Mouse (Mus musculus): ENCODE measurements around the gene Rtn4r.

Gene Rtn4r

GRCm38 (mm10) chr16:18156579-18157350 is 29.3 kb downstream of the Rtn4r start:
- DNase-seq = no peak

- no peak for DNase-seq
These were observed 31.8 kb downstream of the Rtn4r start for GRCm38 (mm10) chr16:18159255-18159654.

DNA sequence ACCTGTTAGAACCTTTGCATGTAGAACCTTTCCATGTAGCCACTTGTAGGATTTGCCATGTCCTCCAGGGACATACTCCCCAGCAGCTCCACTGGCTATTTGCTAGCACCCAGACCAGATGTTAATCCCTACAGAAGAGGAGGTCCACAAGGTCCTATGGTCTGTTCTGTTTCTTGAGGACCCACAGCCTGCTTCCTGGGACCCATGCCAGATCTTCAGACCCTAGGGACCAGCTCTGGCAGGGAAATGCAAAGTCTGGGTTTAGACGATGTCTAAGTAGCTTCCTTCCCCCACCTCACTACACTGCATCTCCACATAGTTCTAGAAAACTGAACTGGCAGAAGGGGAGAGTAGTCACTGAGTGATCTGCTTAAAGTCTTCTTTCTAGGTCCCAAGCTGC is 32.3 kb downstream of the Rtn4r start:
- no peak for DNase-seq

DNA sequence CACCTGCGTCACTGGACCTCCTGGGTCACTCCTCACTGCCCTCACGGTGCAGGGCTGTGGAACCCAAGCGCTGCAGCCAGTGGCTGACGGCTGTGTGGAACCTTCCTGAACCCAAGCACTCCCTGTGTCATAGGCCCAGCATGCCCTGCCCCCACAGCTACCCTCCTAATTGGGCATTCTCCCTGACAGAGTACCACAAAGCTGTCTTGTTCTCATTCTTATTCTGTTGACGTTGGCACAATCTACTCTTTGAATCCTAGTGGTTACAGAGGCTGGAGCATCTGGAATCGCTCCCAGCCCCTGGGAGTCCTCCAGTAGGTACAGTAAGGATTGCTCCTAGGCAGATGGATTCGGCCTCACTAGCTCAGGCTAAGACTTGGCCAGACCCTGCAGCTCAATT is 33.1 kb downstream of the Rtn4r start:
- DNase-seq = no peak

GRCm38 (mm10) chr16:18161190-18161589 is 33.7 kb downstream of the Rtn4r start:
- no peak for DNase-seq

DNA sequence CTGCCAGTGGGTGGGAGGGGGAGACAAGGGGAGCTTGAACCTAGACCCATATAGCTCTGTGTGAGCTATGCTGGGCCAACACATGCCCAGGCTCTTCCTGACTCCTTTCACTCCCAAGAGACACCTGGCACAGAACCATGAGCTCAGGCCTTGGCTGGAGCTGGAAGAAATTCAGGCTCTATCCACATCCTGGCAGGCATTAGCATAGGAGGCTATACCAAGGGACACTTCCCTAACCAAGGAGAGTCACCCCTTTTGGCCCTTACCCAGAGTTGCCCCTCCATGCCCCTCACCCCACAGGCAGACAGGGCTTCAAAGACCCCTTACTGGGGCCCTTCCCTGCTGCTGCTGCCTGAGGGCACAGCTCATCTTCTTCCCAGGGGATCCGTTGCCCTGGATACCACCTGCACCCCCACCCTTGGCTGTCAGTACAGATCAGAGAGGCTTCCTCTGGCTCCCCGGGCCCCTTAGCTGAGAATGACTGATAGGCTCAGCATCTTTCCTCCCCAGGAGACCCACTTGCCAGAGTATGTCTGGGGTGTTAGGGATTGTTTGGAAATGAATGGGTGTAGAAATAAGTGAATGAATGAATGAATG is 37.3 kb downstream of the Rtn4r start:
- DNase-seq = no peak

DNA sequence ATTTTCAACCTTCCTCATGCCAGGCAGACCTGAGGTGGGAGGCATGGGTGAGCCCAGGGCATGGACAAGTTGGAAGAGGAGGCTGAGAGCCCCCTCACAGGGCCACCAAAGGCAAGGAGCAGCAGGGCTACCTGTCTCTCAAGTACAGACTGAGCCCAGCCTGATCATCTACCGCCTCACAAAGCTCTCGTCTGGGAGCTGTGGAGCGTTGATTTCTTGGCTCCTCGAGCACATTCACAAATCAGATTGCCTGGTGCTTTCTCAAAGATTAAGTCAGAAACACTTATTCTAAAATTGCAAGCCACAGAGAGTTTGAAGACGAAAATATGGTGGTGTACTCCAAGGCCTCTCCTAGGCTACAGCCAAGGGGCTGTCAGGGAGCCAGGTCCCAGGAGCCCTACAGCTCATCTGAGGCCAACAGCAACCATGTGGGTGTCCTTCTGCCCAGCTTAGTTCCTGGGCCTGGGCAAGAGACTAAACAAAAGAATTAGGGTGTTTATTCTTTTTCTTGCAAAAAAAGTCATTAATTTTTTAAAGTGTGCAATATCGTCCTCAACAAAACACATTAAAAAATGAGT is 39.3 kb downstream of the Rtn4r start:
- no peak for DNase-seq

DNA sequence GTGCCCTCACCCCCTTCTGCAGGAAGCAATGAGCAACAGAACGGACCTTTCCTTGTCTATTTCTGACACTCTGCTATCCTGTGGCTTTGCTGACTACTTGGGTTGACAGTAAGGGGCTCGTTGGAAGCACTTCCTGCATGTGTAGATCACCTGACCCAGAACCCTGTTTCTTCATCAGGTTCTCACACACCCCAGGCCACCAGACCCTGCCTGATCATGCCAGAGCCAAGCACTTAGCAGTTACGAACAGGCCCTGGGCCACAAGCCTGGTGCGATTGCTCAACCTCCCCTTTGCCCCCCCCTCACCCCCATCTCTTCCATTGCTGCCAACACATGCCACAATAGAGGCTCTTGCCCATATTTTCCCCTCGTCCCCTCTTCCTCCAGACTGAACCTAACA is 41.7 kb downstream of the Rtn4r start:
- no peak for DNase-seq

DNA sequence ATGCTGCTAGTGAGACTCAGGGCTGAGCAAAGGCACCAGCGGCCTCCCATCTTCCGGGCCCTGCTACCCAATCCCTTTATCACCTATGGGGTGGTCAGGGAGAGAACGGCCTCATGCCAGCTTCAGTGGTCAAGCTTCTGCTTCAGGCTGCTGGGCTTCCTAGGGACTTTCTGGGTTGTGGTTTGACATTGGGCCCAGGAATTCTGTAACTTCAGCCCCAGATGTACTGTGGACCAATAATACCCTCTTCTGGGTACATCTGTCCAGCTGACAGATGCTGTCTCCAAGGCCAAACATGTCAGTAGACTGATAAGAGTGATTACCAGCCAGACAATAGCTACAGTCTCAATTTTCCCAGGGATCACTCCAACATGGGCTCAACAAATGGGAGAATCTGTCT is 42.3 kb downstream of the Rtn4r start:
- DNase-seq = no peak

DNA sequence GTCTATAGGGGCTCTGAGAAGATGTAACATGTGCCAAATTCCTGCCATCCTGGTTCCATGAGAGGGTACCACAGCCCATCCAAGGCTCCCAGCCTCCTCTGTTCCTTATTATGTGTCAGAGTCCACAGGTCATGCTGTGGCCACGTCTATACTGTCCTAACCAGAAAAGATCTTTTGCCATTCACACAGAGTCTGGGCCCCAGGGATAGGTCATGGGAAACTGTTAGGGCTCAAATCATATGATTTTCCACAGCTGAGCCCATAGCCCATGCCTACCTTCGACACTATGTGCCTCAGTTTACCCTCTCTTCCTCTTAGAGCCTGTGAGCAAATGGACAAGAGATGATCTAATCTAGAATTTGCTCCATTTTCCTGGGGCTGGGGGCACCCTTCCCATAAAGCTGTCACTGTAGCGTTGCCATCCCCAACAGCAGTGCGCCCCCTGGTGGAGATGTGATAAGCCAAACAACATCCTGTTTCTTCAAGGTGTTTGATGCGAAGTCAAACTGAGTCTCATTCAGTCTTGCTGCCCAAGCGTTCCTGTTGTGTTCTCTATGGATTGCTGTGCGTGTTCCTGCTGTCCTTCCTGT is 44.9 kb downstream of the Rtn4r start:
- DNase-seq = peak; percentile 91 to 92

DNA sequence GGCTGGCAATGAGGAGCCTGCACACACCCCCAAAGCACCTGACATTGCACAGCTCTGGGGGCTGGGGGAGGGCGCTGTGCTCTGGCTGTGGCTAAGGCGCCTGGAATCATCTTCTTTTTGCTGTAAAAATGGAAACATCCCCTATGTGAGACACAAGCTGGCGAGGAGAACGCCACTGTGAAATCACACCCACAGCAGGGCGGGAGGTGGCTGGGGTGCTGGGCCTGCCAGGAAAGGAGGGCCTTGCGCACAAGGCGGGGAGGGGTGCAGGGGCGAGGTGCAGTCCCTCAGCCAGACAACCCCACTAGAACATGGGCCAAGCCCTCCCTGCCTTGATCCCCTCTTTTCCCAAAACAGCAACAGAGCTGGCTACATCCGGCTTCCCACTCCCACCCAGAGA is 45.8 kb downstream of the Rtn4r start:
- DNase-seq = no peak

DNA sequence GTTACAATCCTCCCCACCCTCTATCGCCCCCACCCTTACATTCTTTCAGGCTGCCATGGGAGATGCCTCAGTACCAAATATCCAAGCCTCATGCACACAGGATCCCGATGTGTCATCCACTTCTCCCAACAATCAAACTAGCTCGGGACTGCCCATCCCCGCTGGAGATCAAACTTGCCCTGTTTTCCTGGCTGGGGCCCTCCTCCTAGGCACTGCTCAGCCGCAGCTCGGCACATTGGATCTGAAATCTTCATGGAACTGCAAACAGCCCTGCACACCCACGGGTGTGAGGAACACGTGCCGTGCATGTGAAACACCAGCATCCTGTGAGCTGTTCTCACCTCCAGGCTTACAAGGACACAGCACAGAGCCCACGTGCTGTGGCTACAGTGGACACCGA is 46.3 kb downstream of the Rtn4r start:
- no peak for DNase-seq

- peak in 1 of 2 experiments; percentile 41 for DNase-seq
These were observed 48.5 kb downstream of the Rtn4r start for GRCm38 (mm10) chr16:18175817-18176541.

GRCm38 (mm10) chr16:18176758-18177157 is 49.3 kb downstream of the Rtn4r start:
- DNase-seq = peak in 1 of 2 experiments; percentile 43

DNA sequence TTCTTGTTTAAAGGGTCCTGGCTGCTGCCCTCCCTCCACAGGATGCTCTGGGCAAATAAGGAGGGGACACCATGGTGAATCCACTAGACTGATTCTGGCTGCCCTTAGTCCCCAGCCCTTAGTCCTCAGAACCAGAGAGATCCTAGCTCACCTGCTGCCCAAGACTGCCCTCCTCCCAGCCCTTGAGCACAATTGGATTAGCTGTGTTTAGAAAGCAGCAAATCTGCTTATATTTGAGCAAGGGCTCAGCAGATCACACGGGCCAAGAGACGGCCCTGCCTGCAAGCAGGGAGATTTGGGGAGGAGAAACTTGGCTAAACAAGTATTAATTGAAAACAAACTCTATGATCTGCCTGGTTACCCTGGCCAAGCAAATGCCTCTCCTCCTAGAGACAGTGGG is 52.1 kb downstream of the Rtn4r start:
- no peak for DNase-seq

DNA sequence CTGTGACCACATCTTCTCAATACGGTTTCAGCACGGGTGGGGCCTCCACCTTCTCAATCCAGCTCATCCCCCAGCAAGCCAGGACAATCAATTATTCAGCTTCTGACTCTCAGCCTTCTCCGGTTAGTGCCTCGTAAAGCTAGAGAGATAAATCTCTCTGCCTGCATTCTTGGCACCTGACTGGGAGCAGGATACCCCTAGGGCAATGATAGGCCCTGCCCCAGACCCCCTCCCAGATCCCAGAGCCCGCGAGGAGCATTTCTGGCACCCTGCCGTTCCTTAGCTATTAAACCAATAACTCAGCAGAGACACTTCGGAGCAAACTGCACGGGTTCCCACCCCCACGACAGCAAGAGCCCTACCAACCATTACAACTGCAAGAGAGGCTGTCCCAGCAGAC is 54.0 kb downstream of the Rtn4r start:
- no peak for DNase-seq

GRCm38 (mm10) chr16:18182766-18183165 is 55.3 kb downstream of the Rtn4r start:
- DNase-seq = no peak

DNA sequence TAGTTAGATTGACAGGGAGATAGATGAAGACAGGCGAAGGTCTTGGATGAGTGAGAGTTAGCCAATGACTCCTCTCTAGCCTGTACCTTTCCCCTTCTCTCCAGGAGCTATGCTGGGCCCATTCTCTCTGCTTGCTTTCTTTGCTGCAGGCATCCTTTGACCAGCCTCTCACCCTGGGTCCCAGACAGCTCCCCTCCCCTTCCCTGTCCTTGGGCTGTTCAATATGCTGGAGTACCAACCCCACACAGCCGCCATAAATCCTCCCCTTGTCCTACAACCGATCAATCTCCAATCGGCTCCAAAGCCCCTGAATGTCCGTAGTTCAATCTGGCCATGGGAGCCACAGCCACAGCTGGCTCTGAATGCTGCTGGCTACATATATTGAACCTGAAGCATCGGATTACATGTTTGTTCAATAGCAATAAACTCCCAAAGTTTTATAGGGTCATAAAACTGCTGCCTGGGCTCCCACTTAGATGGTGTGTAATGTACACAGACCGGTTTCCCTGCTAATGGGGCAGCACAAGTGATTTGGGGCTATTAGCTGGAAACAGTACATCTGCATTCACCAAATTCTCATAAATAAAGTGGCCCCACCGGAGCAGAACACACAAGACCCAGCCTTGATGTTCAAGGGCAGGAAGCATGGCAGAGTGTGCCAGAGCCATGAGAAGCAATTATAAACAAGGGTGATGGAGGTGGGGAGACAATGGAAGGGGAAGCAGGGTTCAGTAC is 58.4 kb downstream of the Rtn4r start:
- no peak for DNase-seq

- DNase-seq = no peak
These were observed 59.4 kb downstream of the Rtn4r start for GRCm38 (mm10) chr16:18186798-18187197.

GRCm38 (mm10) chr16:18187221-18187620 is 59.8 kb downstream of the Rtn4r start:
- DNase-seq = no peak

- no peak for DNase-seq
These were observed 63.6 kb downstream of the Rtn4r start for GRCm38 (mm10) chr16:18191006-18191405.

GRCm38 (mm10) chr16:18194208-18194985 is 67.0 kb downstream of the Rtn4r start:
- DNase-seq = no peak
